Mouse (Mus musculus): ENCODE results near the gene Loxl1.

GRCm38 (mm10) chr9:58361373-58361772, 48.4 kb upstream of the Loxl1 start:
- no peak for TF ChIP-seq GATA1 (IDR thresholded peaks at IDR 0.05; ENCODE audit: borderline replicate concordance, low read length)
- TF ChIP-seq FLI1 (IDR thresholded peaks at IDR 0.05; ENCODE audit: low read length), result no peak
